Mouse (Mus musculus): ENCODE measurements at regions not wholly inside any gene's neighbourhood (a gene's known extent, or its start where the extent isn't known, plus 50 kb on each side); places are given as distances from the start of the nearest gene placed in this dataset.

GRCm38 (mm10) chr16:44612676-44613075 is 54.0 kb upstream of the Boc start:
- TF ChIP-seq CTCF (IDR thresholded peaks at IDR 0.05; ENCODE audit: borderline replicate concordance, extremely low read depth, insufficient read depth, insufficient read length) (no peak), POLR2A (IDR thresholded peaks at IDR 0.05; ENCODE audit: borderline replicate concordance, extremely low read depth, insufficient read depth, insufficient read length, poor library complexity, severe bottlenecking) (no peak)
- DNase-seq (ENCODE audit: low read depth): peak; percentile 90

GRCm38 (mm10) chr16:44611525-44611924 is 52.8 kb upstream of the Boc start:
- DNase-seq (ENCODE audit: low read depth): no peak
- TF ChIP-seq CTCF (IDR thresholded peaks at IDR 0.05; ENCODE audit: borderline replicate concordance, extremely low read depth, insufficient read depth, insufficient read length): no peak
- TF ChIP-seq POLR2A (IDR thresholded peaks at IDR 0.05; ENCODE audit: borderline replicate concordance, extremely low read depth, insufficient read depth, insufficient read length, poor library complexity, severe bottlenecking): no peak

GRCm38 (mm10) chr16:44608586-44608985 is 49.9 kb upstream of the Boc start:
- DNase-seq (ENCODE audit: low read depth): no peak
- TF ChIP-seq CTCF (IDR thresholded peaks at IDR 0.05; ENCODE audit: borderline replicate concordance, extremely low read depth, insufficient read depth, insufficient read length) (no peak), POLR2A (IDR thresholded peaks at IDR 0.05; ENCODE audit: borderline replicate concordance, extremely low read depth, insufficient read depth, insufficient read length, poor library complexity, severe bottlenecking) (no peak)
